Mouse (Mus musculus): ENCODE measurements around the gene Uqcc1.
"Not testable (repeated sequence)": the region's sequence is repeated elsewhere in the genome, so short reads cannot be mapped to it uniquely, and the experiment has no call there.

The Uqcc1 gene

GRCm38 (mm10) chr2:155939897-155940529, 9.9 kb upstream of the Uqcc1 start:
- DNase-seq (ENCODE audit: inconsistent ontology term) = no peak

GRCm38 (mm10) chr2:155928711-155929345, 1.3 kb downstream of the Uqcc1 start:
- DNase-seq (ENCODE audit: inconsistent ontology term) = no peak

- not testable (repeated sequence) for DNase-seq (ENCODE audit: inconsistent ontology term)
Observed at GRCm38 (mm10) chr2:155925213-155925612, 4.9 kb downstream of the Uqcc1 start.

GRCm38 (mm10) chr2:155923143-155923542, 7.0 kb downstream of the Uqcc1 start:
- DNase-seq (ENCODE audit: inconsistent ontology term) = no peak

GRCm38 (mm10) chr2:155914684-155915083, 15.4 kb downstream of the Uqcc1 start:
- no peak for DNase-seq (ENCODE audit: inconsistent ontology term)

- no peak for DNase-seq (ENCODE audit: inconsistent ontology term)
Observed at GRCm38 (mm10) chr2:155903632-155904008, 26.5 kb downstream of the Uqcc1 start.

GRCm38 (mm10) chr2:155902989-155903631, 27.0 kb downstream of the Uqcc1 start:
- DNase-seq (ENCODE audit: inconsistent ontology term) = peak; percentile 59

GRCm38 (mm10) chr2:155895046-155895735, 34.9 kb downstream of the Uqcc1 start:
- no peak for DNase-seq (ENCODE audit: inconsistent ontology term)

GRCm38 (mm10) chr2:155894307-155895045, 35.6 kb downstream of the Uqcc1 start:
- DNase-seq (ENCODE audit: inconsistent ontology term) = no peak

- peak; percentile 79 for DNase-seq (ENCODE audit: inconsistent ontology term)
Observed at GRCm38 (mm10) chr2:155886776-155887175, 43.3 kb downstream of the Uqcc1 start.

- DNase-seq (ENCODE audit: inconsistent ontology term) = peak; percentile 93
Observed at GRCm38 (mm10) chr2:155885271-155885697, 44.8 kb downstream of the Uqcc1 start.

- no peak for DNase-seq (ENCODE audit: inconsistent ontology term)
Observed at GRCm38 (mm10) chr2:155882087-155882486, 48.0 kb downstream of the Uqcc1 start.

- DNase-seq (ENCODE audit: inconsistent ontology term) = peak; percentile 91
Observed at GRCm38 (mm10) chr2:155878964-155879876, 50.9 kb downstream of the Uqcc1 start.

- no peak for DNase-seq (ENCODE audit: inconsistent ontology term)
Observed at GRCm38 (mm10) chr2:155873636-155874035, 56.5 kb downstream of the Uqcc1 start.

GRCm38 (mm10) chr2:155872930-155873507, 57.1 kb downstream of the Uqcc1 start:
- DNase-seq (ENCODE audit: inconsistent ontology term) = no peak

GRCm38 (mm10) chr2:155872486-155872885, 57.6 kb downstream of the Uqcc1 start:
- no peak for DNase-seq (ENCODE audit: inconsistent ontology term)

GRCm38 (mm10) chr2:155869772-155870171, 60.3 kb downstream of the Uqcc1 start:
- DNase-seq (ENCODE audit: inconsistent ontology term) = no peak

- DNase-seq (ENCODE audit: inconsistent ontology term) = no peak
Observed at GRCm38 (mm10) chr2:155868320-155868719, 61.8 kb downstream of the Uqcc1 start.

GRCm38 (mm10) chr2:155863301-155863867, 66.7 kb downstream of the Uqcc1 start:
- DNase-seq (ENCODE audit: inconsistent ontology term) = no peak

All from Muller cell, postnatal 12 days (primary cell).